Mouse (Mus musculus) C2C12 (cell line): ENCODE results near the gene Eif4h. TPM values are rescaled to one million over a fixed set of nuclear protein-coding genes. Genes with fewer than 3 reads are reported as not detected.

ENCODE experiments used
- H3K27me3 ChIP-seq: one replicate; pipeline ENCODE4 v1.6.1; 2011; ENCODE audit not compliant: control insufficient read depth, insufficient read depth, insufficient read length
- H3K36me3 ChIP-seq: one replicate; pipeline ENCODE4 v1.6.1; 2011; ENCODE audit not compliant: control insufficient read depth, insufficient read depth
- H3K4me3 ChIP-seq: one replicate; pipeline ENCODE4 v1.5.1; 2011; ENCODE audit warnings: mild to moderate bottlenecking, control low read depth; ENCODE audit not compliant: poor library complexity, insufficient read depth, severe bottlenecking
- H3K79me2 ChIP-seq: one replicate; pipeline ENCODE4 v1.6.1; 2011; ENCODE audit not compliant: control insufficient read depth, insufficient read depth
- H3K79me3 ChIP-seq: one replicate; pipeline ENCODE4 v1.6.1; 2011; ENCODE audit warnings: low read depth, control low read depth
- H3ac ChIP-seq: one replicate; pipeline ENCODE3; 2011; ENCODE audit warnings: low read depth; ENCODE audit not compliant: control insufficient read depth, insufficient read length
- CEBPB ChIP-seq: IDR thresholded peaks from one replicate; pipeline ENCODE4 v1.6.1; 2011; ENCODE audit warnings: low read depth, mild to moderate bottlenecking, control low read depth, moderate library complexity
- CTCF ChIP-seq: IDR thresholded peaks from one replicate; pipeline ENCODE4 v1.5.1; 2011; ENCODE audit not compliant: control insufficient read depth, insufficient read depth, insufficient read length
- FOSL1 ChIP-seq: IDR thresholded peaks from one replicate; pipeline ENCODE4 v1.8.0; 2011; ENCODE audit warnings: mild to moderate bottlenecking, low read length; ENCODE audit not compliant: poor library complexity, insufficient read depth, severe bottlenecking
- MAX ChIP-seq: IDR thresholded peaks from one replicate; pipeline ENCODE4 v1.6.1; 2011; ENCODE audit warnings: mild to moderate bottlenecking, control low read depth
- MYOD1 ChIP-seq: IDR thresholded peaks from one replicate; pipeline ENCODE4 v1.6.1; 2011; ENCODE audit warnings: low read depth; ENCODE audit not compliant: control insufficient read depth, insufficient read length
- MYOG ChIP-seq: IDR thresholded peaks from one replicate; pipeline ENCODE4 v1.6.1; 2011; ENCODE audit not compliant: control insufficient read depth, insufficient read length; ENCODE audit errors: extremely low read depth
- USF1 ChIP-seq: IDR thresholded peaks from one replicate; pipeline ENCODE4 v1.6.1; 2011; ENCODE audit warnings: low read depth, mild to moderate bottlenecking, control low read depth, moderate library complexity
- polyA plus RNA-seq: library from polyadenylated mRNA; unstranded; fragments of >200 nt; fragmentation: generic; extraction: Trizol; gene quantifications from one replicate; pipeline ENCODE4 v1.2.1, GENCODE M21; 2012; ENCODE audit warnings: missing spikeins

Gene Eif4h
- polyA plus RNA-seq, 1 experiment: 427 TPM

GRCm38 (mm10) chr5:134675956-134676759 lies 36.9 kb upstream of the Eif4h start:
- no peaks in the 10 kb centered on the region for H3K27me3 ChIP-seq
- H3K79me2 ChIP-seq: peaks cover 12% of the 10 kb centered on the region
- H3K4me3 ChIP-seq: no peak overlapping the region
- TF ChIP-seq CEBPB (no peak), CTCF (no peak), USF1 (no peak), FOSL1 (no peak), MYOD1 (no peak), MYOG (no peak), MAX (no peak)
- peak overlapping the region; percentile 16 for H3ac ChIP-seq
- H3K79me3 ChIP-seq: peaks cover 3% of the 10 kb centered on the region
- peaks cover 11% of the 10 kb centered on the region for H3K36me3 ChIP-seq

GRCm38 (mm10) chr5:134674977-134675376 lies 35.7 kb upstream of the Eif4h start:
- no peak overlapping the region for H3ac ChIP-seq
- peaks cover 12% of the 10 kb centered on the region for H3K79me2 ChIP-seq
- peaks cover 15% of the 10 kb centered on the region for H3K36me3 ChIP-seq
- H3K27me3 ChIP-seq: no peaks in the 10 kb centered on the region
- TF ChIP-seq MYOG (no peak), CEBPB (no peak), MAX (no peak), USF1 (no peak), MYOD1 (no peak), CTCF (no peak), FOSL1 (no peak)
- H3K4me3 ChIP-seq: no peak overlapping the region
- H3K79me3 ChIP-seq: peaks cover 3% of the 10 kb centered on the region

- Histone ChIP-seq H3K79me2 (peaks cover 3% of the 10 kb centered on the region), H3K4me3 (no peak overlapping the region), H3ac (no peak overlapping the region), H3K79me3 (peaks cover 3% of the 10 kb centered on the region), H3K36me3 (peaks cover 20% of the 10 kb centered on the region), H3K27me3 (no peaks in the 10 kb centered on the region)
- TF ChIP-seq CEBPB: no peak
- no peak for TF ChIP-seq USF1
- TF ChIP-seq MYOD1: no peak
- TF ChIP-seq CTCF: no peak
- TF ChIP-seq MYOG: no peak
- no peak for TF ChIP-seq FOSL1
- no peak for TF ChIP-seq MAX
Measured at GRCm38 (mm10) chr5:134672611-134673010, 33.3 kb upstream of the Eif4h start.

- TF ChIP-seq MYOD1 (no peak), MYOG (no peak), CEBPB (no peak), USF1 (no peak), MAX (no peak), FOSL1 (no peak), CTCF (no peak)
- H3K36me3 ChIP-seq: peaks cover 20% of the 10 kb centered on the region
- H3K27me3 ChIP-seq: no peaks in the 10 kb centered on the region
- no peak overlapping the region for H3ac ChIP-seq
- H3K79me3 ChIP-seq: peaks cover 3% of the 10 kb centered on the region
- no peak overlapping the region for H3K4me3 ChIP-seq
- H3K79me2 ChIP-seq: no peaks in the 10 kb centered on the region
Measured at GRCm38 (mm10) chr5:134672198-134672516, 32.9 kb upstream of the Eif4h start.

GRCm38 (mm10) chr5:134671335-134672197 lies 32.3 kb upstream of the Eif4h start:
- Histone ChIP-seq H3K79me3 (peaks cover 3% of the 10 kb centered on the region), H3ac (no peak overlapping the region), H3K36me3 (peaks cover 20% of the 10 kb centered on the region), H3K27me3 (no peaks in the 10 kb centered on the region), H3K4me3 (no peak overlapping the region), H3K79me2 (no peaks in the 10 kb centered on the region)
- TF ChIP-seq CEBPB (no peak), FOSL1 (no peak), MYOG (no peak), USF1 (no peak), CTCF (no peak), MYOD1 (no peak), MAX (no peak)
